Mouse (Mus musculus) cerebellum, adult (tissue): Measurements from ENCODE around the gene Rtraf.

ENCODE experiments used
- ATAC-seq: cut with Nextera tagmentation; 2 replicates; pipeline ENCODE4 v1.9.2; 2017; ENCODE audit warnings: mild to moderate bottlenecking, moderate library complexity, mixed read lengths; ENCODE audit not compliant: insufficient number of reproducible peaks, low FRiP score, low TSS enrichment

Gene Rtraf

GRCm38 (mm10) chr14:19762014-19762413, 61.6 kb downstream of the Rtraf start:
- no peak for ATAC-seq
